8 mouse cellular contexts compared by ENCODE assay signal in the genomic region with DNA sequence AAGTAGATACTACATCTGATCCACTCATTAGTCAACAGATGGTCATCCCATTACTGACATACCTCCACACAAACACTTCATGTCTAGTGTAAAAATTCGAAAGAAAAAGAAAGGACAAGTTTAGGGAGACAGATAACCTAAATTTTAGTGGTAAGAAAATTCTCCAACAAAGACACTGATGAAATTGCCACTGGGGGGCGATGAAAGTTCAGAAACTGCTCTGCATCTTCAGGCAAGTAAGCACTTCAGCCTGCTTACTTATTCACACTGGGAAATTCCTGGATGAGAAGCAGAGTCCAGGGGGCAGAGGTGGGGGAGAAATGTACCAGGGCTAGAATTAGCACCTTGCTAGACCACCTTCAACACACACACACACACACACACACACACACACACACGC. TPM values are rescaled to one million over a fixed set of nuclear protein-coding genes. Genes with fewer than 3 reads are reported as not detected.
A peak's percentile ranks its signal among the peaks of the same experiment; 100 is the strongest.
DNase-seq lines count a peak whose midpoint lies in the region; ATAC-seq and TF ChIP-seq lines count a peak whose summit lies in the region.
"Had no signal": no experiment of that assay in that cellular context is flagged by ENCODE, and none has a peak within 500 bp of the region (broad histone marks: within the 10 kb centered on the region; RNA-seq: fewer than 3 reads in every experiment).

No protein-coding gene starts in this region.

- CTCF ChIA-PET in Patski (lab: Charles Lee): interaction anchor here (0.7 to 1.0 kb wide), 3 partner anchors 9 to 463 kb away, joined by 3 read pairs; no protein-coding TSS in a partner anchor

- no peaks in the 10 kb centered on the region for H3K4me1 ChIP-seq in hindbrain, embryonic 10.5 days (replicated peaks)
- H3K4me1 ChIP-seq in hindbrain, embryonic 12.5 days: no peaks in the 10 kb centered on the region
- no peaks in the 10 kb centered on the region for H3K4me1 ChIP-seq in limb, embryonic 11.5 days (ENCODE audit: control insufficient read depth, insufficient read depth, low read length)
- H3K4me1 ChIP-seq: neural tube, embryonic 12.5 days had no signal

- H3K27ac ChIP-seq in hindbrain, embryonic 10.5 days: no peak overlapping the region
- no peak overlapping the region for H3K27ac ChIP-seq in hindbrain, embryonic 12.5 days
- H3K27ac ChIP-seq in limb, embryonic 11.5 days (replicated peaks; ENCODE audit: low read depth, low read length): no peak overlapping the region
- H3K27ac ChIP-seq: neural tube, embryonic 12.5 days had no signal

- H3K9me3 ChIP-seq in hindbrain, embryonic 10.5 days: no peaks in the 10 kb centered on the region
- H3K9me3 ChIP-seq in hindbrain, embryonic 12.5 days (replicated peaks): no peaks in the 10 kb centered on the region
- H3K9me3 ChIP-seq in limb, embryonic 11.5 days (ENCODE audit: control insufficient read depth, low read length): no peaks in the 10 kb centered on the region
- H3K9me3 ChIP-seq: neural tube, embryonic 12.5 days had no signal

- 41% methylated on average over 3 of the region's 3 CpGs for WGBS in hindbrain, embryonic 10.5 days
- WGBS in hindbrain, embryonic 12.5 days: 33% methylated on average over 3 of the region's 3 CpGs
- 38% methylated on average over 3 of the region's 3 CpGs for WGBS in limb, embryonic 11.5 days

- peaks cover 18% of the 10 kb centered on the region for H3K27me3 ChIP-seq in hindbrain, embryonic 10.5 days (ENCODE audit: insufficient read depth, poor library complexity, severe bottlenecking)
- peaks cover 10% of the 10 kb centered on the region; the same call in 1 of the 2 replicates for H3K27me3 ChIP-seq in hindbrain, embryonic 12.5 days
- H3K27me3 ChIP-seq in Patski: no peaks in the 10 kb centered on the region
- H3K27me3 ChIP-seq in limb, embryonic 11.5 days (ENCODE audit: control insufficient read depth, insufficient read depth, low read length): 0 out of 2 replicates have a peak, but pooled peaks cover 3% of the 10 kb centered on the region
- no peaks in the 10 kb centered on the region for H3K27me3 ChIP-seq in splenic B cell, adult 2 months (ENCODE audit: control insufficient read depth, insufficient read depth, low read length, poor library complexity, severe bottlenecking)
- H3K27me3 ChIP-seq: neural tube, embryonic 12.5 days had no signal

- DNase-seq in hindbrain, embryonic 10.5 days (ENCODE audit: low spot score): peak; percentile 12
- DNase-seq in A20 (ENCODE audit: low read depth, low spot score) (peak; percentile 19), Patski (ENCODE audit: low read depth, low spot score) (peak; percentile 34)
- DNase-seq in frontal cortex, postnatal 36 days (ENCODE audit: low spot score in 2 of 2): peak; percentile 22 to 58
- peak; percentile 43 for DNase-seq in limb, embryonic 11.5 days (ENCODE audit: low spot score)
- peak; percentile 29 for DNase-seq in splenic B cell, adult 2 months (ENCODE audit: low read depth, low spot score)

- no peak for ATAC-seq in hindbrain, embryonic 12.5 days (ENCODE audit: low FRiP score)
- ATAC-seq in Patski: no peak
- no peak for ATAC-seq in limb, embryonic 11.5 days (ENCODE audit: insufficient number of reproducible peaks, low FRiP score, low TSS enrichment, low read depth)

- POLR2A ChIA-PET in Patski (lab: Charles Lee): interaction anchor here (0.7 kb wide), 2 partner anchors 23 to 374 kb away, joined by 3 read pairs; no protein-coding TSS in a partner anchor

- no peak overlapping the region for H3K9ac ChIP-seq in hindbrain, embryonic 12.5 days
- no peak overlapping the region for H3K9ac ChIP-seq in limb, embryonic 11.5 days (ENCODE audit: low read length)
- H3K9ac ChIP-seq: neural tube, embryonic 12.5 days had no signal

- no peak overlapping the region for H3K4me2 ChIP-seq in hindbrain, embryonic 12.5 days (replicated peaks)
- H3K4me2 ChIP-seq in limb, embryonic 11.5 days (ENCODE audit: low read depth, severe bottlenecking): no peak overlapping the region
- H3K4me2 ChIP-seq: neural tube, embryonic 12.5 days had no signal

- peak; percentile 59 for TF ChIP-seq CTCF in Patski (IDR thresholded peaks at IDR 0.05)

- no peaks in the 10 kb centered on the region for H3K36me3 ChIP-seq in hindbrain, embryonic 10.5 days
- no peaks in the 10 kb centered on the region for H3K36me3 ChIP-seq in hindbrain, embryonic 12.5 days
- H3K36me3 ChIP-seq in limb, embryonic 11.5 days (ENCODE audit: control insufficient read depth, insufficient read depth, low read length): no peaks in the 10 kb centered on the region
- no peaks in the 10 kb centered on the region for H3K36me3 ChIP-seq in splenic B cell, adult 2 months (ENCODE audit: control insufficient read depth, insufficient read depth, low read length, poor library complexity, severe bottlenecking)
- H3K36me3 ChIP-seq: neural tube, embryonic 12.5 days had no signal

- in situ Hi-C loops in Patski (cut with MboI; ENCODE audit: low pct_unique_long_range_greater_than_20kb): loop anchor here (5.0 kb wide), 1 partner anchor 470 kb away; no protein-coding TSS in a partner anchor

- H3K4me3 ChIP-seq in hindbrain, embryonic 10.5 days: no peak overlapping the region
- no peak overlapping the region for H3K4me3 ChIP-seq in hindbrain, embryonic 12.5 days
- H3K4me3 ChIP-seq in limb, embryonic 11.5 days (ENCODE audit: low read depth, low read length): no peak overlapping the region
- H3K4me3 ChIP-seq: neural tube, embryonic 12.5 days had no signal

RNA-seq across cellular contexts. Expression of a gene that starts 12.1 kb away (rescaled TPM):
- 38.6 and 38.8 TPM in 2 replicates for polyA plus RNA-seq in hindbrain, embryonic 10.5 days (2016; fragmentation: Nextera tagmentation; extraction: Ambion mirVana)
- polyA plus RNA-seq in hindbrain, embryonic 12.5 days (2016; fragmentation: Nextera tagmentation; extraction: Ambion mirVana): 45.1 and 52.2 TPM in 2 replicates
- 30.3 TPM for polyA plus RNA-seq in Patski (2021)
- 39.9 and 40.3 TPM in 2 replicates for polyA plus RNA-seq in limb, embryonic 11.5 days (2014; fragmentation: Nextera tagmentation; extraction: Ambion mirVana)
